Mouse (Mus musculus) liver, embryonic 16.5 days (tissue): ENCODE measurements around the gene Mmp27. TPM values are rescaled to one million over a fixed set of nuclear protein-coding genes. Genes with fewer than 3 reads are reported as not detected.

Experiments
- polyA plus RNA-seq: library from polyadenylated mRNA; unstranded; fragments of >200 nt; fragmentation: Nextera tagmentation; extraction: Ambion mirVana; gene quantifications from 2 replicates; pipeline ENCODE4 v1.2.1, GENCODE M21; 2015

Mmp27 gene
- polyA plus RNA-seq, 1 experiment from 2014 or later, result 0.09 TPM

Other genes with a start within 250 kb of the Mmp27 start
- gene Mmp12, start 227.0 kb upstream of the Mmp27 start, polyA plus RNA-seq, result not detected in 2 replicates
- not detected in 2 replicates for gene Mmp1b, start 183.3 kb upstream of the Mmp27 start, polyA plus RNA-seq
- not detected in 2 replicates for gene Mmp3, start 125.6 kb upstream of the Mmp27 start, polyA plus RNA-seq
- gene Mmp10, start 69.0 kb upstream of the Mmp27 start, polyA plus RNA-seq, result not detected in 2 replicates
- 15.8 and 20.0 TPM in 2 replicates for gene Mmp8, start 12.9 kb upstream of the Mmp27 start, polyA plus RNA-seq
- not detected in 2 replicates for gene Mmp20, start 56.8 kb downstream of the Mmp27 start, polyA plus RNA-seq
- gene Mmp7, start 120.7 kb downstream of the Mmp27 start, polyA plus RNA-seq, result not detected in 2 replicates
- 28.6 and 30.5 TPM in 2 replicates for gene Tmem123, start 192.6 kb downstream of the Mmp27 start, polyA plus RNA-seq